Mouse (Mus musculus) small intestine, adult 2 months (tissue): Measurements from ENCODE around the gene Ptprb.

Experiments
- CTCF ChIP-seq: fragments of 200-500 bp; IDR thresholded peaks from 2 replicates; pipeline ENCODE4 v1.5.1; 2012; ENCODE audit warnings: low read depth, mild to moderate bottlenecking, control low read depth, inconsistent platforms, low read length, moderate library complexity, mixed read lengths; ENCODE audit not compliant: insufficient replicate concordance, insufficient read length; ENCODE audit errors: extremely low read depth
- POLR2A ChIP-seq: fragments of 200-500 bp; IDR thresholded peaks from 2 replicates; pipeline ENCODE4 v1.6.1; 2012; ENCODE audit warnings: low read depth, mild to moderate bottlenecking, control low read depth, inconsistent platforms, low read length, moderate library complexity

- no peak for TF ChIP-seq CTCF
- TF ChIP-seq POLR2A = no peak
Measured at GRCm38 (mm10) chr10:116364759-116365158, 89.4 kb downstream of the Ptprb start.
